Mouse (Mus musculus) induced T-regulatory cell, adult 2 months (primary cell): ENCODE measurements around the gene Hecw2.
A peak's percentile ranks its signal among the peaks of the same experiment; 100 is the strongest.

Experiments
- DNase-seq: peaks from one replicate; pipeline ENCODE4 v3.0.0-alpha.2; 2012; ENCODE audit warnings: low read depth

The Hecw2 gene

DNA sequence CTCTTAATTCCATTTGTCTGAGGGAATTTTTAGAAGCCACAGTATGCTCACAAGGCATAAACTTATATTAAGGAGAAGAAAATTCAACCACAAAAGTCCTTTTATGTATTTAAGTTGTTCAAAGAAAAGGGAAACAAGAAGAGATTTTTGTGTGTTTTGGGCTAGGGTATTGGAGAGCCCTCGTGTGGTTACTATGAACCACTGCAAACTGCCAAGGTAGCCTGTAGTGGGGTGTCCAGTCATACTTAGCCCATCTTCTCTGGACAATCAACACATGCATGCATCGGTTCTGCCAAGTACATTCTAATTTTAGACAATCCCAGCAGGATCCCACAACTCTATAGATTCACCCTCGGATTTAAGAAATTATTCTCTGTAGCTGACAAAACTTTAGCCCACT, 304.6 kb downstream of the Hecw2 start:
- peak; percentile 66 for DNase-seq

DNA sequence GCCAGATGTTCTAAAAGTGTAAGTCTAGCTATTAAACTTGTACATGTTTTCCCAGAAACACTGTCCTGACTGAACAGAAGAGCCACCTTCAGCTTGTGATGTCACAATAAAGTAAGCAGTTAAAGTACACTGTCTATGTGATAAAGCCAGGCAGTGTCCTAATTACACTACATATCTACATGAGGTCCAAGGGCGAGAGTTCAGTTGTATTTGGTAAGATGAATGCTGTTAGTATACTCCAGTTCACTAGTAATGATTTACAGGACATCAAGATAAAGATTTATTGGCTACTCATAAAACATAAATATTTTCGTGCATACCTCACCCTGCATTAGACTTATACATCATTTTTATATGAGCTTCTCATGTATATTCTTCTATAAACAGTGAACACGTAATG, 305.2 kb downstream of the Hecw2 start:
- no peak for DNase-seq

DNA sequence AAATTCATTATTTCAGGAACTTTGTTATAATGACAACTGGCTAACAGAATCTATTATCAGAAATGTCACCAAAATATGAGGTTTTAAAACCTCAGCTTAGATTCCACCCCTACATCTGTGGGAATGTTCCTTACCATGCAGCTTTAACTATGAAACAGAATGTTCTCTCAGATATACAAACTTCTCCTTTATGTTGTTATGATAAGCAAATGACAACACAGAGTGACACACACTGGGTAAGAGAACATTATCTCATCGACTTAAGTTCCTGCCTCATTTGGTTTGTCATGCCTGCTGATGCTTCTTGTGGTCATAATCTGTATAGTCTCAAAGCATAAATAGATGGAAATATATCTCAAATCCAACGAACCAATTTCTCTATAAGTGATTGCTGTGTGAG, 312.5 kb downstream of the Hecw2 start:
- DNase-seq: peak; percentile 17

DNA sequence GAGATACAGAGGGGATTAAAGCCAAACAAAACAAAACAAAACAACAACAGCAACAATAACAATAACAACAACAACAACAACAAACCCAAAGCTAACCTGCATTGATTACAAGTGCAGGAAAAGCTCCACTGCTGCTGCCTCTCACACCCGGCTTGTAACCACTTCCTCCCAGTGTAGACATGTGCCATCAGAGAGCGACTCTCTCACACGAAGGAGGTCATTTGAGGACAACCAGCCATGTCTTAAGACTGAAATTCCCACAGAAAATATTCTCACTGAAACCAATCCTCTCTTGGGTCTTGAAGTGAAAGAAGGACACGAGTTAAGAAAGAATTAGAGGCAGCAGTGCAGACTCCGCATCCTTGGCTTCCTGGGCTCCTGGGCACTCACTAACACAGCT, 319.0 kb downstream of the Hecw2 start:
- DNase-seq: peak; percentile 57

DNA sequence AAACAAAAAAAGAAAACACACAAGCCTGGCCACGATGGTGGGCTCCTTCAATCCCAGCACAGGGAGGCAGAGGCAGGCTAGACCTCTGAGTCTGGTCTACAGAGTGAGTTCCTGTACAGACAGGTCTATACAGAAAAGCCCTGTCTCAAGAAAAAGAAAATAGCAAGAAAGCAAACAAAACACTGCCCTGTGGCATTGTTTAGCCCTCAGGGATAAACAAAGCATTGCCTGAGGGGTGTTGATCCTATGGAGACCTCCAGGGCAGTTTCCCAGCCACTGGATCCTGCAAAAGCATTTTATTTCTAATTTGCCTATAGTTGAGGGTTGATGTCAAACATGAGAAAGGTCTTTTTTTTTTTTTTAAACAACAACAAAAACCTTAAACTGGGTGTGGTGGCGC, 327.7 kb downstream of the Hecw2 start:
- DNase-seq: no peak

DNA sequence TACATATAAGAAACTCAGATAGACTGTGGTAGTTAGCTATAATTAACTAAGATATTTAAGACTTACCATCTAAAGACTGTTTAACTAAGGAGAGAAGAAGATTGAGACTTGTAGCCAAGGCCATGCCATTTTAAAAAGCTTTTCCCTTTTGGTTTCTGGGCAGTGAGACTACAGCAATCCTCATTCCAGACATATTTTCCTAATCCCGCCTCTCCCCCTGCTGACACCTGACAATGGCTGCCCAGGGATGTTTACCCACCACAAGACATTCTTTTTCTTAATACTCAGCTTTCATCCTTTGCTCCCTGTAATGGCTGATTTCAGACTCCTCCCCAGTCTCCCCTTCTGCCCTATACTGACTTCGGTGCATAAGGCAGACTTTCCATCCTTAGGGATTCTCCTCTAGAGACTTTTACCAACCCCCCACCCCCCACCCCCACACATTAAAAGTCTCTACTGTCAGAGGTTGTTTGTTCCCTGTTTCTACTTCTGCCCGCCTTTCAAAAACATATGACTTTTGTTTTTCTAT, 328.5 kb downstream of the Hecw2 start:
- DNase-seq: no peak

DNA sequence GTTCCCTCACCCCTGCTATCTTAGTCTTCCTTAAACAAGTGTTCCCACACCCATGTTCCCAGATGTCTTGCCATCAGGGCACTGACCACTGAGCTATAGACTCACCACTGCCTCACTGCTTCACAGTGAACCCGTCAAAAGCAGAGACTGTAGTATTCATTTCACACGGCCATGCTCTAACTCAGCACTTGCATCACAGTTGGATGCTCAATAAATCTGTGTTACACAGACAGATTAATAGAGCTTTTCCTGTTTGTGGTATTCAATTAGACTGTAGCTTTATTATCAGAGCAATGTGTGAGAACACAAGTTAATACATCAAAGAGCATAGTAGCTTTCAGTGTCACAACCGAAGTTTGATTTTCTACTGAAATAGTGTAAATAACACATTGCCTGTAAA, 330.9 kb downstream of the Hecw2 start:
- no peak for DNase-seq

DNA sequence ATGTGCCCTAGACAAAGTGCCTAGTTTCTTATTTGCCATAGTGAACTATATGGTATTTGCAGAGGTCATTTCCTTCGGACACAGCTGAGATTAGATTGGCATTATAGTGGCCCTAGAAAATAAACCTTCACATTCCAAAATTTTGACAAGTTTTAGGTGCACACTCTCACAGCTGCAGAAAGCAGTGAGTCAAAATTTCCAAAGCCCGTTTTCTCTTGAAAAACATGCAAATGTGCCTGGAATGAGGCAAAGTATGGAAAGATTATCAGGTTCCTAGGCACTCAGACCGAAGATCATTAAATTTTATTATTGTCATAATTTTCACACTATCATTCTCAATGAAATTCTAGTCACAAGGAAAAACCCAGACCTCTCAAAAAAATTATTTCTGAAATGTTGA, 334.4 kb downstream of the Hecw2 start:
- DNase-seq: no peak

DNA sequence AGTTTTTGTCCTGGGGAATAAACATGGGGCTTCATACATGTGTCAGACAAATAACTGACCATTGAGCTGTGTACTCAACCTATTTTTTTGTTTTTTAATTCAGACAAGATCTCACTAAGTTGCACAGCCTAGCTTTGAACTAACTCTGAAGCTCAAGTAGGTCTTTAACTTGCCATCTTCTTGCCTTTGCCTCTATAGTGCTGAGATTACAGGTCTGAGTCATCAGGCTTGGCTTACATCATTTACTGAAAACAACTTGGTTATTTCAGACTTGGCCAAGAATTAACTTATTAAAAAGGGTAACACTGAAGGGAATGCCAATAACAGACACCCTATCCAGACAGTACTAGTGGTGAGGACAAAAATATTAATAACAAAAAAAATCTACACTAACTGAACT, 335.8 kb downstream of the Hecw2 start:
- DNase-seq: no peak

DNA sequence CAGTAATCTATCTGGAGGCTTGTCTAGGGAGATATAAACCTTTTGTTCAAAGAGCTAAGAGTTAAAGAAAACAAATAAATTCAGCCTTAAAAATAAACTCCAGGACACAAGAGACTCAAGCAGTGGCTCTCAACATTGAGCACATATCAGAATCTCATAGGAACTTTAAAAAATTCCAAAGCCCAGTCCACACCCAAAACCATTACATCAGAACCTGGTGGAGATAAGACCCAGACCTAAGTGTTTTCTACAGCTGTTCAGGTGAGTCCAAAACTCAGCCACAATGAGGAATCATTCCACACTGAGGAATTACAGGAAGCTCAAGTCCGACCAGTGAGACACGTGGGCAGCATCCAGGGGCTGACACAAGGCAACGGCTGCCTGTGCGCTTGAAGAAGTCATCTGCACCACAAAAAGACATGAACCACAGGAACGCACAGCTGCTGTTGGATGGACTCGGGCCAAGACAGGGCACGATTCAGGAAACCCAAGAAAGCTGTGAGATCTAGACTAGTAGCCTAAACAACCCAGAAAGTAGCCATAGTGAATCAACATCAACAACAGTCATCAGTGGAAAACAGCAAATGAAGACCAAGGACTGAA, 338.4 kb downstream of the Hecw2 start:
- DNase-seq: no peak

DNA sequence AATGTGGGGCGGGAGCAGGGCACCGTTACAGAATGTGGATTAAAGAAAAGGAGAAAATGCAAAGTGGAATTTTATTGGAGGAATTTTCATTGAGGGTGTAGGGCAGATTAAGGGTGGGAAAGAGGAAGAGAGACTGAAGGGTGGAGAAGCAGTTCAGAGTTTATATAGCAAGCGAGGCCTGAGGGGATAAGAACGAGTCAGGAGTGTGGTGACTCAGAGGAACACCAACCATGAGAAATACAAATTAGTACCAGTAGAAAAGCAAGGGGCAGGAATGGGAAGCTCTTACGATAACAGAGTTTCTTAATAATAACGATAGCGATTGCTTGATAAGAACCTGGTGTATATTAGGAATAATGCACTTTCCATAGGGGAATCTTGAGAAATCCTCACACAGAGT, 339.2 kb downstream of the Hecw2 start:
- DNase-seq: no peak

DNA sequence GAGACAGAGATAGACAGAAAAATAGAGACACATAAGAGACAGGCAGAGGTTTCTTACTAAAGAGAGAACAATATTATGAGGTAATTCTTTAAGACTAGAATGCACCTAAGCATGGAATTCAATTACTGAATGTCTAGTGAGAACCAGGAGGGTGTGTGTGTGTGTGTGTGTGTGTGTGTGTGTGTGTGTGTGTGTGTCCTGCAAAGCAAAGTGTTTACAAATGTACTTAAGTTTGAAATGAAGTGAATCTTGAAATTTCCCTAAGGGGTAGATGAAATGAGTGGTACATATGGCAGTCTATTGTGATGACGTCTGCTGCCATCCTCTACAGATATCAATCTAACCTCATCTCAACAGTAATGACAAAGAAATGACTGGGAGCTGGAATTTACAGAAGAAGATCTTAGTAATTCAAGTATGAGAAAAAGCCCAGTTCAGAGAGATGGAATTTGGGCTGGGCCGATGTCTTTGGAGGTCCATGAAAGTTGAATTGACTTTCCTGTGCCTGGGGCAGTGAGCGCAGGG, 342.8 kb downstream of the Hecw2 start:
- DNase-seq: peak; percentile 76

DNA sequence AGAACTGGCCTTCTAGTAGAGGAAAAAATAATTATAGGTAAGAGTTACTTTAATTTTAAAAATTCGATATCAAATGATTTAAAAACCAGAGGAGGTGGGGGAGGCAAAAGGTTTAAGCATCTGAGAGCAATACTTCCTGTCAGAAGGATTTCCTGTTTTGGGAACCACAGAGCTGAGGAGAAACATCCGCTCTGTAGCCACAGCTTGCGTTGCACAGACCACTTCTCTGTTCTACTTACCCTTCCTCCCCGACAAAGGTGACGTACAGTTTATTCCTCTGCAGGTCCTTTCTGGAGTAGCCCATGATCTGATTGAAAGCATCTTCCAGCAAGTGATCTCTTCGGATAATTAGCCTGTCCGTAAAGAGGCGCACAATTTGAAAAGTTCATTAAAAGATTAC, 343.6 kb downstream of the Hecw2 start:
- peak; percentile 91 for DNase-seq

DNA sequence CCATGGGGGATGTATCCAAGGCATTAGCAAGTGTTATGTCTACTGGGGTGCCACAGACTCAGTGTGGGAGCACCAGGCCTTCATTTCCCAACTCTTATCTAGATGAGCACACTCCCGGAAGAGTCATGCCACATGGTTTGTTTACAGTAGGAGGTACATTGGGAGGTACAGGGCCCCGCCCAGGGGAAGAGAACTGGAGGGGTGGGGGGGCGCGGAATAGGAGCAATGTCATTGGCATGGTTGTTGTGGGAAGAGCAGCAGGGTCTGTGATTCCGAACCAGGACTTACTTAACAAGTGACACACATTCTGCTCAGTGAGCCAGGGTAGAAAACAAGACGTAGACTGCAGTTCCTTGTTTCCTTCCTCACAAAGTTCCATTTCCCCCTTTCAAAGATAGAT, 344.1 kb downstream of the Hecw2 start:
- DNase-seq: no peak

DNA sequence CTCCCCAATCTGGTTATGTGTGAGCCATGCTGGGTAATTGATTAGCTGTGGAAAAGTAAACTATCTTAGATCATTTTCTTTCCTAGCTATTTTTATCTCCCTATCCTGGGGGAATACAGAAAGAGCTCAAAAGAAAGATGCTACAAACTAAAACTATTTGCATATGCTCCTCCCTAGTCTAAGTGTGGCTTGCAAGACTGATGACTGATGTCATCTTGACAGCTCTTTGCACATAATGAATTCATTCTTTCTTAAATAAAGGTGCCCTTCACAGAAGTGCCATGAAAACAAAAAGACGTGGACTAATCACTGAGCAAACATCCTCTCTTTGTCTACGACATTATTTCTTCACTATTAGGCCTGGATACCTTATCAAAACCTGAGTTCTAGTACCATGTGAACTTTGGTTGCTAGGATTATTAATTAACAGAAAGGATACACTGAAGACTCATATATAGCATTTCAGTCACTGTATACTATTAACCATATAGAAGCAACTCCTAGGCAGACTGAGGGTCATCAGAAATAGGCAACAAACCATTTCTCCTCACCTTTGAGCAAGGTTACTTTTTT, 348.2 kb downstream of the Hecw2 start:
- no peak for DNase-seq

DNA sequence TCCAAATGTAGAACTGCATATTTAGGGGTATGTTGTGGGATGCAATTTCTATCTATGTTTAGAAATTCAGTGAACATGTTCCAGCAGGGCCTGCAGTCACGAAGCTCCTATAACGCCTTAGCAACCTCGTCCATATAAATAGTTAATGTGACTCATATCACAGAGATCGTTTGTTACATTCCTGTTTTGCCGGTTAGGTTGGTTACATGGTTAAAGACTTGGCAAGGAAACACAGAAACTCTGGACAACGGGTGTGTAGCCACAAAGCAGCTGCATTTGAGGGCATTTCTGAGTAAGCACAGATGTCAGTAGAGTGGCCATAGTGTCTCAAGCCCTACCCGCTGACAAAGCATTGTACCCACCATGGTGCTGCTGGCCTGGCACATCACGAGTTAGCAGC, 349.1 kb downstream of the Hecw2 start:
- DNase-seq: peak; percentile 30

DNA sequence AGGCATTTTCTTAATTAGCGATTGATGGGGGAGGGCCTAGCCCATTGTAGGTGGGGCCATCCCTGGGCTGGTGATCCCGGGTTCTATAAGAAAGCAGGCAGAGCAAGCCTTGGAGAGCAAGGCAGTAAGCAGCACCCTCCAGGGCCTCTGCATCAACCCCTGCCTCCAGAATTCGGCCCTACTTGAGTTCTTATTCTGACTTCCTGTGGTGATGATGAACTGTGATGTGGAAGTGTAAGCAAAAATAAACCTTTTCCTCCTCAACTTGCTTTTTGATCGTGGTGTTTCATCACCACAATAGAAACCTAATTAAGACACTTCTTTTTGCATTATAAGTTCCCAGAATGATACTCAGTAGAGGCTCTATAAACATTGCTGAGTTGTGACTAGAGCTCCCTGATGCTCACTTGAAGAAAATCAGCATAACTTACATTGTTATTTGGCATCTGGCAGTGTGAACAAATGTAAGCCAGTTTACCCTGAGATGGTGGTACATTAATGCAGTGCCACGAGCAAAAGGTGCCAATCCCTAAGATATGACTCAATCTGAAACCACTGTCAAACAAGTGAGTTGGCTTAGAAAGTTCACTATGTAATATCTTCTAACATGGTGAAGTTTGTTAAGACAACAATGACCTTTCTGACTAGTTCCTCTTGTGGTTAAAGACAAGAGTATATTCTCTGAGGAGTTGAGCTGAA, 349.9 kb downstream of the Hecw2 start:
- peak; percentile 77 for DNase-seq

DNA sequence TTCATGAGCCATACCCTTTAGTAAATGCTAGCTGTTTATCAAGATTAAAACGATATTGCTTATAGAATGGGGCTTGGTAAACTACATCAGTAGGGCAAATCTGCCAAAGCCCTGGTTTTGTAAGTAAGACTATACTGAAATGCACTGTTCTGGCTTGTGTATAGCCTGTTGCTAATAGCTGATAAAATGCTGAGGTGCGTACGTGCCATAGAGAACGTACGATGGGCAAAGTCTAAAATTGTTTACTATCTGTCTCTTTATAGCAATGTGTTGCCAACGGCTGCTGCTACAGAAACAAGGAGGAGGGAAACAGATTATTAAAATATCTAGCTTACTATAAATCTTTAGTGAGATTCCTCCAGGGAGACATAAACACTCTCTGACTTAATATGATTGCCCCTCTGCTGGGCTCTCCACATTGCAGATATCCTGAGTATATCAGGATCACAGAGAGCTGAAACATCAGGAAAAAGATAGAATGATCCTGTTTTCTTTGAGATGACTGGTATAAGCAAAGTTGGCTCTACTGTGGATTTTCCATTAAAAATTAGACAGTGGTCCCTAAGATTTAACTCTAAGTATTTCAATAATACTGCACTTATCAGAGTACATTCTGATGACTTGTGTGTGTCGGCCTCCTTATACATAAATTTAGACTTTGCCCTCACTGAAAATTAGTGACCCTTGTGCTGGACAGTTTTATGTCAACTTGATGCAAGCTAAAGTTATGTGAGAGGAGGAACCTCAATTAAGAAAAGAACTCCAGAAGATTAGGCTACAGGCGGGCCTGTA, 350.6 kb downstream of the Hecw2 start:
- no peak for DNase-seq

DNA sequence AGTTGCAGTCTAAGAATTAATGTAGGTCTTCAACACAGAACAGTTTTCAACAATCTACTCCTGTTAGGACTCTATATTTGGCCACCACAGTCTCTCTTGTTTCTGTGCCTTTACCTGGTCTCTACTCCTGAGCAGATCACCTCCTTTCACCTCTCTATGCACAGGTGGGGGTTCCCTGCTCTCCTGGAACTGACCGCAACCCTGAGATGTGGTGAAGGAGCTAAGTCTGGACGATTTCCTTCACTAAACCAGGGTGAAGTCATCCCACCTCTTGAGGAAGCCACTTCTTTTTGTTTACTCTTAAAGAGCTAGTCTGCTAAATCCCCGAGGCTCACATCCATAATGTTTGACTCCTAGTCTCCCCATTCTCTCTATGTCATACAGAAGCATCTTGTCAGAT, 351.9 kb downstream of the Hecw2 start:
- no peak for DNase-seq

DNA sequence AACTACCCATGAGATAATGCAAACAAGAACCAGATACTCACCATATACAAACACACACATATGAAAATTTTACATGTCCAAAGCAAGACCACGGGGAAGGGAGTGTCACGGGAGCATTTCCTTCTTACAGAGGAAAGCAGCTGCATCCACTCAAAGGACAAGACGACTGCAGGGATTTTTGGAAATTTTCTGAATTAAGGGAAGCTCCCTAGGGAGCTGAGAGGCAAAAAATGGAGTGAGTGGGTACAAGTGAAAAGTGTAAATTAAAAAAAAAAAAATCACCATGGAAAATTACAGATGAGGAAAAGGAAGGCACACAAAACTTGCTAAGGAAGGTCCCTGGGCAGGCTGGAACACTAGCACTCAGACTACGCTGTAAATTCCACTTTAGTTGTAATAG, 353.9 kb downstream of the Hecw2 start:
- DNase-seq: no peak

DNA sequence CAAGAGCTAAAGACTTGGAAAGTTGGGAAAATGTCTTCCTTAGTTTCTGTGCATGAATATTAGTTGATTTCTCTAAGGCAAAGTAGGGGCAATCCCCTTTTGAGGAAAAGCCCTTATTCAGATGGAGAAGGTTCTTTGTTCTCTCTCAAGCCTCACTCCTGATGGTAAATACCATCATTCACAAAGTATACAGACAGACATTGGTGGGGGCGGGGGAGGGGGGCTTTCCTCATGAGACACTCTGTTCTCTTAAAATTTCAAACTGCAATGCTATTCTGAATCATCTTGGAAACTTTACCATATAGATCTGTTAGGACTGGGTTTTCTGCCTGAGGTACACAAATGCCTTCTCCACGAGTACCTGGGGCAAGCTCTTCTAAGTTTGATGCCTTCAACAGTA, 355.6 kb downstream of the Hecw2 start:
- no peak for DNase-seq

DNA sequence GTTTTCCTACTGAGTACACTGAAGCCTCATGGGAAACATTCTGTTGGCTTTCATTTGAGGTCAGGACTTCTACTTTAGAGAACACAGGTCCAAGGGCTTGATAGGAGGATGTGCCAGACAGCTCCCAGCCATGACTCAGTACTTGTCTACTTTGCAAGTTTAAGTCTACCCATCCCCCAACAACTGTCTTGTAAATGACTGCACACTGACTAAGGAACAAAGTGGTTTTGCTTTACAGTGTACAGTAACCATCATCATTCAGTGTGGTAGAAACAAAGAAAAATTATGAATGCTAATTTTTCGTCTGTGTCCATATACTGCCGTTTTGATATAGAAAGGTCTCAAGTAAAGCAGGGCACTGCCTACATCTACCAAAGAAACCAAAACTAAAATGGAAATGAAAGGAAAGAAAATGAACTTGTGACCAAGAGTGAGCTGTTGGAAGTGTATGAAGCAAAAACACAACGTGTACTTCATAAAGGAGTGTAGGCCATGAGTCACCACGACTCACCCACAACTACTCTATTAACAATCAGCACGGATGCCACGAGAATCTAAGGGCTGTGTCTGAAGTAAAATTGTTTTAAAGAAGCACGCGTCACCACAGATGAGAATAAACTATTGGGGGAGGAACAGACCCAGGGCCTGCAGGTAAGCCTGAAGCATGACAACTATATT, 356.6 kb downstream of the Hecw2 start:
- DNase-seq: peak; percentile 68
